Mouse (Mus musculus) activated CD4-positive, CD25-positive, alpha-beta regulatory T cell, adult 4 months (primary cell): Measurements from ENCODE around the gene Xpo1. TPM values are rescaled to one million over a fixed set of nuclear protein-coding genes. Genes with fewer than 3 reads are reported as not detected.
"Not testable (repeated sequence)": the region's sequence is repeated elsewhere in the genome, so short reads cannot be mapped to it uniquely, and the experiment has no call there.

Source experiments
- ATAC-seq: one replicate; pipeline ENCODE4 v1.8.0; 2017
- polyA plus RNA-seq, 2 experiments: library from polyadenylated mRNA; unstranded; fragments of 100-300 nt; shearing (Covaris generic); gene quantifications; one replicate each; pipeline ENCODE4 v1.2.1; 2017

Gene Xpo1
- polyA plus RNA-seq, 2 experiments from 2014 or later, result 43.2 to 44.2 TPM

GRCm38 (mm10) chr11:23299910-23300309 lies 44.1 kb downstream of the Xpo1 start:
- no peak for ATAC-seq

GRCm38 (mm10) chr11:23303126-23303525 lies 47.3 kb downstream of the Xpo1 start:
- ATAC-seq, result no peak

GRCm38 (mm10) chr11:23305101-23305672 lies 49.3 kb downstream of the Xpo1 start:
- not testable (repeated sequence) for ATAC-seq

GRCm38 (mm10) chr11:23305673-23306608 lies 50.1 kb downstream of the Xpo1 start:
- peak; percentile 89 for ATAC-seq

GRCm38 (mm10) chr11:23306764-23307565 lies 51.1 kb downstream of the Xpo1 start, which contains the start of gene Usp34:
TSS of gene Usp34 (plus strand) at chr11:23306895.
- no peak for ATAC-seq

- ATAC-seq, result no peak
Measured at GRCm38 (mm10) chr11:23307566-23307920, 51.7 kb downstream of the Xpo1 start.

- no peak for ATAC-seq
Measured at GRCm38 (mm10) chr11:23313496-23313895, 57.7 kb downstream of the Xpo1 start.

- no peak for ATAC-seq
Measured at GRCm38 (mm10) chr11:23329413-23329812, 73.6 kb downstream of the Xpo1 start.

GRCm38 (mm10) chr11:23332136-23332535 lies 76.3 kb downstream of the Xpo1 start:
- ATAC-seq, result no peak

- ATAC-seq, result no peak
Measured at GRCm38 (mm10) chr11:23335160-23335559, 79.3 kb downstream of the Xpo1 start.

Other genes starting within 250 kb of the Xpo1 start
- 1 to 10 TPM; 2.0 to 2.7 TPM for gene Fam161a, start 248.5 kb upstream of the Xpo1 start, polyA plus RNA-seq
- gene Usp34, start 50.9 kb downstream of the Xpo1 start, polyA plus RNA-seq, result 10 to 100 TPM; 34.0 to 43.9 TPM
- gene Ahsa2, start 242.0 kb downstream of the Xpo1 start, polyA plus RNA-seq, result 10 to 100 TPM; 28.3 to 41.3 TPM